Comparison of ENCODE assay signal across 8 mouse cellular contexts in the genomic region with DNA sequence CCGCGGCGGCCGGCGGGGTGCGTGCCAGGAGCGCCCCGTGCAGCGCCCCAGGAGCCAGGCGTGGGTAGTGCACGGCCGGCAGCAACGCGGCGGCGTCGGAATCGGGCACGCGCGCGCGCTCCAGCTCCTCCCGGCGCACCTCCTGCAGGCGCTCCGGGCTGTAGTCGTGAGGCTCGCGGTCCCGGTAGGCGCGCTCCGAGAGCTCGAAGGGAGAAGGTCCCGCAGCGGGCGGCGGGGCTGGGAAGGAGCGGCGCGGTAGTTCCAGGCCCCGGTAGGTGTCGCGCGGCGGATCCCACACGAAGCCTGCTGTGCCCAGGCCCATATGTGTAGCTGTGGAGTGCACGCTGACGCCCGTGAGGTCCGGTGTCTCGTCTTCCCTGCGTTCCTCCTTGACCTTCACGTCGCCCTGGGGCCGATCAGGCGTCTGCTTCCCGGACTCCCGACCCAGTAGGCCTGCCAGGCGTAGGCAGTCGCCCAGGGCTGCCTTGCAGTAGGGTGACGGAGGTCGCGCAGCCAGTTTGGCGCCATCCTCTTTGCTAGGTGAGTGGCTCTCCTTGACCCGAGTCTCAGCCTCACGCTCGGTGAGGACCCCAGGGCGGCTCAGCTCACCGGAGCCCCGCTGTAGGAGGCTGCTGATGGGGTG. TPM values are rescaled to one million over a fixed set of nuclear protein-coding genes. Genes with fewer than 3 reads are reported as not detected.
DNase-seq lines count a peak whose midpoint lies in the region; ATAC-seq and TF ChIP-seq lines count a peak whose summit lies in the region.

No protein-coding gene starts in this region.

- H3K4me3 ChIP-seq in forebrain, embryonic 13.5 days, result peak overlapping the region; percentile 45
- peak overlapping the region; percentile 48 for H3K4me3 ChIP-seq in heart, postnatal 0 days (ENCODE audit: low read depth, low read length)
- peak overlapping the region; percentile 52 for H3K4me3 ChIP-seq in liver, embryonic 16.5 days (ENCODE audit: low read depth, low read length)
- peak overlapping the region; percentile 44 for H3K4me3 ChIP-seq in neural tube, embryonic 15.5 days (replicated peaks)

- WGBS in forebrain, embryonic 13.5 days, result 7% methylated on average over 50 of the region's 72 CpGs
- 5% methylated on average over 45 of the region's 72 CpGs for WGBS in heart, postnatal 0 days
- 5% methylated on average over 65 of the region's 72 CpGs for WGBS in liver, embryonic 16.5 days (ENCODE audit: insufficient replicate concordance)
- 4% methylated on average over 68 of the region's 72 CpGs for WGBS in neural tube, embryonic 15.5 days

- H3K9ac ChIP-seq in forebrain, embryonic 13.5 days, result peak overlapping the region; percentile 68
- H3K9ac ChIP-seq in heart, postnatal 0 days (replicated peaks; ENCODE audit: low read depth, low read length), result peak overlapping the region; percentile 52
- peak overlapping the region; percentile 31 for H3K9ac ChIP-seq in liver, embryonic 16.5 days (ENCODE audit: low read depth, low read length)
- H3K9ac ChIP-seq in neural tube, embryonic 15.5 days (replicated peaks), result peak overlapping the region; percentile 43

- H3K27ac ChIP-seq in forebrain, embryonic 13.5 days, result no peak overlapping the region; the same call in 1 of the 2 replicates
- H3K27ac ChIP-seq in heart, postnatal 0 days (ENCODE audit: low read depth), result peak overlapping the region; percentile 37
- H3K27ac ChIP-seq in liver, embryonic 16.5 days (ENCODE audit: low read length), result no peak overlapping the region
- peak overlapping the region; percentile 60 for H3K27ac ChIP-seq in neural tube, embryonic 15.5 days (replicated peaks)

- H3K27me3 ChIP-seq in forebrain, embryonic 13.5 days, result peaks cover 4% of the 10 kb centered on the region; the same call in 1 of the 2 replicates
- no peaks in the 10 kb centered on the region for H3K27me3 ChIP-seq in heart, postnatal 0 days (ENCODE audit: control insufficient read depth, insufficient read depth, low read length)
- H3K27me3 ChIP-seq in liver, embryonic 16.5 days (ENCODE audit: control insufficient read depth, insufficient read depth, low read depth, low read length), result peaks cover 13% of the 10 kb centered on the region
- H3K27me3 ChIP-seq in neural tube, embryonic 15.5 days (replicated peaks), result no peaks in the 10 kb centered on the region

- no peak for TF ChIP-seq EP300 in heart, postnatal 0 days (IDR thresholded peaks at IDR 0.05; ENCODE audit: low read depth)

- H3K4me2 ChIP-seq in forebrain, embryonic 13.5 days, result peak overlapping the region; percentile 77
- H3K4me2 ChIP-seq in heart, postnatal 0 days (ENCODE audit: low read depth, low read length), result peak overlapping the region; percentile 82
- H3K4me2 ChIP-seq in liver, embryonic 16.5 days (ENCODE audit: low read depth, low read length), result peak overlapping the region; percentile 73
- H3K4me2 ChIP-seq in neural tube, embryonic 15.5 days, result peak overlapping the region; percentile 90

- H3K9me3 ChIP-seq in forebrain, embryonic 13.5 days (replicated peaks), result no peaks in the 10 kb centered on the region
- no peaks in the 10 kb centered on the region for H3K9me3 ChIP-seq in heart, postnatal 0 days (replicated peaks; ENCODE audit: control insufficient read depth, low read length)
- H3K9me3 ChIP-seq in liver, embryonic 16.5 days (replicated peaks; ENCODE audit: control insufficient read depth, low read length), result no peaks in the 10 kb centered on the region
- H3K9me3 ChIP-seq in neural tube, embryonic 15.5 days (replicated peaks), result no peaks in the 10 kb centered on the region

- peak; percentile 36 for DNase-seq in brain, embryonic 18.5 days (ENCODE audit: low read depth, low spot score)
- DNase-seq in heart, postnatal 0 days (ENCODE audit: low spot score), result peak; percentile 78
- DNase-seq in kidney, postnatal 25 days, result peak; percentile 67 to 82
- DNase-seq in testis, postnatal 14 days (ENCODE audit: low spot score), result peak; percentile 76

- ATAC-seq in CD4-positive, CD25-positive, alpha-beta regulatory T cell, adult 4 months, result peak; percentile 77
- ATAC-seq in forebrain, embryonic 13.5 days, result peak; percentile 86
- peak; percentile 90 for ATAC-seq in heart, postnatal 0 days (ENCODE audit: insufficient read depth, low read depth)
- peak; percentile 75 for ATAC-seq in liver, embryonic 16.5 days (ENCODE audit: low read depth)
- ATAC-seq in neural tube, embryonic 15.5 days (ENCODE audit: low FRiP score), result peak; percentile 87

- H3K4me1 ChIP-seq in forebrain, embryonic 13.5 days, result peaks cover 14% of the 10 kb centered on the region
- H3K4me1 ChIP-seq in heart, postnatal 0 days (ENCODE audit: control insufficient read depth, insufficient read depth), result no peaks in the 10 kb centered on the region
- H3K4me1 ChIP-seq in liver, embryonic 16.5 days (ENCODE audit: control insufficient read depth, low read depth, low read length), result no peaks in the 10 kb centered on the region; the same call in none of the 2 replicates
- peaks cover 15% of the 10 kb centered on the region for H3K4me1 ChIP-seq in neural tube, embryonic 15.5 days

- peaks cover 54% of the 10 kb centered on the region for H3K36me3 ChIP-seq in forebrain, embryonic 13.5 days (ENCODE audit: poor library complexity, severe bottlenecking)
- peaks cover 7% of the 10 kb centered on the region for H3K36me3 ChIP-seq in heart, postnatal 0 days (replicated peaks; ENCODE audit: control insufficient read depth, insufficient read depth, low read length)
- no peaks in the 10 kb centered on the region for H3K36me3 ChIP-seq in liver, embryonic 16.5 days (ENCODE audit: control insufficient read depth, insufficient read depth)
- peaks cover 17% of the 10 kb centered on the region for H3K36me3 ChIP-seq in neural tube, embryonic 15.5 days

- TF ChIP-seq CTCF in heart, postnatal 0 days (IDR thresholded peaks at IDR 0.05; ENCODE audit: low read depth), result peak; percentile 31

RNA-seq across cellular contexts. Expression of a gene that starts 18.8 kb away (rescaled TPM):
- polyA plus RNA-seq in CD4-positive, CD25-positive, alpha-beta regulatory T cell, adult 4 months (2017; shearing (Covaris generic)), result not detected
- not detected in 2 replicates for polyA plus RNA-seq in forebrain, embryonic 13.5 days (2015; fragmentation: Nextera tagmentation; extraction: Ambion mirVana)
- total RNA-seq in heart, postnatal 0 days (2014; rRNA removed; ENCODE audit: low replicate concordance), result not detected in 2 replicates
- polyA plus RNA-seq in heart, postnatal 0 days (2015; fragmentation: Nextera tagmentation; extraction: Ambion mirVana), result not detected in 2 replicates
- not detected in 2 replicates for polyA plus RNA-seq in liver, embryonic 16.5 days (2015; fragmentation: Nextera tagmentation; extraction: Ambion mirVana)
- not detected in 2 replicates for polyA plus RNA-seq in neural tube, embryonic 15.5 days (2015; fragmentation: Nextera tagmentation; extraction: Ambion mirVana)

RNA-seq across cellular contexts. Expression of a gene that starts 20.3 kb away (rescaled TPM):
- polyA plus RNA-seq in CD4-positive, CD25-positive, alpha-beta regulatory T cell, adult 4 months (2017; shearing (Covaris generic)), result not detected
- polyA plus RNA-seq in forebrain, embryonic 13.5 days (2015; fragmentation: Nextera tagmentation; extraction: Ambion mirVana), result 2.0 and 2.2 TPM in 2 replicates
- not detected in 2 replicates for total RNA-seq in heart, postnatal 0 days (2014; rRNA removed; ENCODE audit: low replicate concordance)
- polyA plus RNA-seq in heart, postnatal 0 days (2015; fragmentation: Nextera tagmentation; extraction: Ambion mirVana), result not detected in 2 replicates
- not detected in 2 replicates for polyA plus RNA-seq in liver, embryonic 16.5 days (2015; fragmentation: Nextera tagmentation; extraction: Ambion mirVana)
- polyA plus RNA-seq in neural tube, embryonic 15.5 days (2015; fragmentation: Nextera tagmentation; extraction: Ambion mirVana), result 9.8 and 11.3 TPM in 2 replicates

Comparison
In these comparisons a context has a peak if more than half of its experiments do, and no peak if none do; other contexts are left out.
1. H3K27ac ChIP-seq: peak in heart, postnatal 0 days (single experiment) and neural tube, embryonic 15.5 days (single experiment); none in forebrain, embryonic 13.5 days (single experiment) and liver, embryonic 16.5 days (single experiment).
2. Peak in every context shown above with its lines, with median percentiles within 50 percentile points of each other: ATAC-seq, DNase-seq, H3K4me2 ChIP-seq, H3K4me3 ChIP-seq and H3K9ac ChIP-seq.